Mouse (Mus musculus) urinary bladder, postnatal 25 days (tissue): ENCODE data around the gene Minpp1.

Experiments used
- DNase-seq: peaks from one replicate; pipeline ENCODE4 v3.0.0; 2022; ENCODE audit warnings: low spot score

The Minpp1 gene

DNA sequence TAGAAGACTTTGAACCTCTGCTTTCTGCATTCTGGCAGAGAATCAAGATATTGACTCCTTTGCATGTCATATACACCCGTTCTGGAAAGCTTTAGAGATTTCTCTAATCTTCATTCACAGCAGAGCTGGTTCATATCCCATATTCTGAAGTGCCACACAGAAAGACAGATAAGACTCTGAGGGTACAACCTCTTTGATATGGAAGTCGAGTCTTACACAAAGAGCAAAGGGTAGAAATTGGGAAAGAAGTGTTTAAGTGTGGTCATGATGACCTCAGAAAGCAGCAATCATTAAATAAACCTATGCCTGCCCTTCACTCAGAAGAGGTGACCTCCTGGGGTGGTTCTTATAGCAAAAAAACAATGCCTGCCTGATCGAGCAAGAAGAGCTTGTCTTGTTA, 43.2 kb downstream of the Minpp1 start:
- DNase-seq = no peak

DNA sequence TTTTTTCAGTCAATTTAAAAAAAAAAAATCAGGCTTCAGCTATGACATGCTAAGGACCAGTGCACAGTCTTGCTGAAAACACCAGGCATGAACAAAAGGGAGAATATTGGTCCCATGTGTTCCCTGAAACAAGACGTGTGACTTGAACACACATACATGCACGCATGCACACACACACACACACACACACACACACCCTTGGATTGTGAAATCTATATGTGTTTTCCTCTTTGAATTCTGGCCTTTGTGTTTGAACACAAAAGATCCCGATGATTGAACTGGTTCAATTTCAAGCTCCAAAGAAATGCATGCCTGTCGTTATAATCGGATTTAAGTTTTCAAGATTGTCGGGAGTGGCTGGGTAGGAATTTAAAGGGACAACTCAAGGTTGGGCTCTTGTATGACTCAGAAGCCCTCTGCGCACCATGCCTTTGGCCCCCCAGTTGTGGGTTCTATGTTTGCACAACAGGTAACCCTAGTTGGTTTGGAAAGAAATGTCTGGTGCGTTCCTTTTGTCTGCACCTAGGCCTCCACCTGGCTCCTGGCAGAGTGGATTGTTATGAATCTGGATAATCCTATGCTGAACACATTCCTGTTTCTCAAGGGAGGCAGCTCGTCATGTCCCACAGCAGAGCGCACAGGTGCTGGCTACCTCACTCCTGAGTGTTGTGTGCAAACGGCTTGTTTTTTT, 43.8 kb downstream of the Minpp1 start:
- DNase-seq = no peak

DNA sequence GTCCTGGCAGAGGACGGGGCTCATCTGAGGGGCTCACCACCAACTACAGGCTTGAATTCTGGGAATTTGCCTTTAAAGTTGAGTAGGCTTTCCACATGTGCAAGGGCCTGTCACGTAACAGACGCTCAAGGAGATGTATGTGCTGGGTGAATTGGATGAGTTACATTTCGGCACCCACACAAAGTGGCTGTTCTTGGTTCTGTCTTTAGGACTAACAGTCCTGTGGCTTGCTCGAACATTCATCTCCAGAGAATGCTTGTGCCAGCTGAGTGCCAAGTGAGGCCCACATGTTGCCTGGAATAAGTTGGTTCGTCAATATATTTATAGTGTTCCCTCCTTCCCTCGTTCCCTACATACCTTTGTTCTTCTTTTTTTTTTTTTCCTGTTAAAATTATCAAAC, 44.7 kb downstream of the Minpp1 start:
- DNase-seq = no peak

DNA sequence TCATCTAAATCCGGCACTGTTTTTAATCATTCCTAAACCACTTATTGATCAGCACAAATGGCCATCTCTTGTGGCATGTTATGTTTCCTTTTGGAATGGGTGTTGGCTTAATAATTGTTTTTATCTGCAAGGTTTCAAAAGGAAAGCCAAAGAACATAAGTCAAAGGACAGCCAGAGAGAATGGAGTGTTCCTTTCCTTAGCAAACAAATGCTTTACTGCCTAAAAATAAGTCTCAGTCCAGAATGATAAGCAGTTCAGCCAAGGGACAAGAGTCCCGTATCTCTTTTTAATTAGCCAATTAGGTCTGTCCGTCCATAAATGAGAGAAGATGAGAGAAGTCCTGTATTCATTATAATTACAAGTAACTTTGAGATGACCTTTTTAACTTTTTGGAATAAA, 46.8 kb downstream of the Minpp1 start:
- DNase-seq = no peak

DNA sequence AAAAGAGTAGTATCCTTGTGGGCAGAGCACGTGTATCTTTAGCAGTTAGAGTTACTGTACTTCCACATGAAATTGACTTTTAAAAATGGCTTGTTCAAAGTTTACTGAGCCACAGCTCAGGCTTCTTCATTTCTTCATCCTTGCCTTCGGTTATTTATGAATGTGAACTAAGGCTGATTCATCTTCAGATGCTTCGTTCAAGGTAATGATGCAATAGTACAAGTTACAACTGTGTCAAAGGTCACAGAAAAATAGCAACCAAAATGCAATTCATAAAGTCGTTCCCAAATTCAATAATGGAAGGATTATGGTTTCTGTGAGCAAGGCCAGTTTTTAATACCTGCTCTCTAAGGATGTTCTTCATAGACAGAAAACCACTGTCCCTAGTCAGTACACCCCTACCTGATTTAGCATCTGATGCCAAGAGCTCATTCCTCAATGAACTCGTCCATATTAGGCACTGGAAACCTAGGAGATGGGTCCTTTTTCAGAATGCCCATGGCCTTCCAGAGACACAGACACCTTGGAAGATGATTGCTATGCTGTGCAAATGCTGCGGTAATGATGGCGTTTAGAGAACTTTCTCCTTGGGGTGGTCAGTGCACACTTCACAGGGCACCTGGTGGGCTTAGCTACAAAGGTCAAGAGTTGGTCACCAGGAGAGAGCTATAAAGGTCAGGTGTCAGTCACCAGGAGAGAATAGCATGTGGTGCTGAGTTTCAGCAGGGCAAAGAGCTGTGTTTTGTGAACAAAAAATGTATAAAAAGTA, 47.4 kb downstream of the Minpp1 start:
- no peak for DNase-seq

DNA sequence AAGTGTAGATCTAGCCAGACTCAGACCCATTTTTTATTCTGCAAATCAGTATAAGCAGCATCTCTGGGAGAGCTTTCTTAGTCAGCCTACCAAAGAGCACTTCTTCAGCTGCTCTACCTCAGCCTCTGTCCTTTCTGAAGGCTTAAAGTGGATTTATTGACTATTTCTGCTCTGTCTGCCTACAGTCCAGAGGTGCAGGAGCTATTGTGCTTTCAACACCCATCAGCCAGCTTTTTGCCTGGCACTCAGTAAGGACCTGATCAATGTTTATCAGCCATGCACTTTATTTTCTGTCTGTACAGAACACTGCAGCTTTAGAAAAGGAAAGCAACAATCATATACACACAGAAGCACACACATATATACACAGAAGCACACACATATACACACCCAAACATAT, 49.3 kb downstream of the Minpp1 start:
- no peak for DNase-seq

DNA sequence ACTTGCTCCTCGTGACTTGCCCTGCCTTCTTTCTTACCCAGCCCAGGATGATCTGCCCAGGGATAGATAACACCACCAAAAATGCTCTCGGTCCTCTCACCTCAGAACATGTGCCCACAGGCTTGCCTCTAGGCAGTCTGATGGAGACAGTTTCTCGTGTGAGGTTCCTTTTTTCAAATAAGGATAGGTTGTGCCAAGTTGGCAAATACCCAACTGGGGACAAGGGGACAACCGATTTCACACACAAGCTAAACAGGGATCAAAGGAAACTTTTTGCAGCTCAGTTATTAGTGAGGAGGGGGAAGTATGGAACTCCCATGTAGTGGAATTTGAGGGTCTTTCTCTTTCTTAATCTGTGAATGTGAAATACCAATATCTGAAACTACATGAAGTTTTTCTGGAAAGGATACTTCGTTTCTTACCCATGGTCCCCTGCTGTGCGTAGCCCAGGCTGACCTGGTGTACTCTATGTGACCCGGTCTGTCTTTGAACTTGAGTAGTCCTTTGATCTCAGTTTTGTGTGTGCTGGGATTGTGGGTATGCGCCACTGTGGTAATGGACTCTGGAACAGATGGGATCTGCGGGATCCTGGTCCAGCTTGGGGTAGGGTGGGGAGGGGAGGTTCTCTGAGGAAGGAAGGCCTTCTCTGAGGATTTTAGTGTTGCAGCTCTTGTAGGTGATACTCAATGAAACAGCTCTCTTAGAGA, 57.4 kb downstream of the Minpp1 start:
- no peak for DNase-seq

DNA sequence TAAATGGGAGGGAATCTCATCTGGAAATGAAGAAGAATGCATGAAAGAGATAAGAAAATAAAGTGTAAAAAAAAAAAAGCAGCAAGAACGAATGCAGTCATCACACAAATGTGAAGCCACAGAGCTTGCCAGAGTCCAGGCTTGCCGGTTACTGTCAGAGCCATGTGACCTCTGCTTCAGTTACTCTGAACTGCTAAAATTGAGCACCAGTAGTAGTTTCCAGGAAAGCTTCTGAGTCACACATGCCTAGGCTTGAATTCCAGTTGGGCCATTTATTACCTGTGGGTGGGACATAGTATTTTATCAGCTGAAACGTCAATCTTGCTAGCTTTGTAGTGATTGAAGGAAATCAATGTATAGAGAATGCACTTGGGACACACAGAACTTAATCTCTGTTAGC, 61.8 kb downstream of the Minpp1 start:
- no peak for DNase-seq

DNA sequence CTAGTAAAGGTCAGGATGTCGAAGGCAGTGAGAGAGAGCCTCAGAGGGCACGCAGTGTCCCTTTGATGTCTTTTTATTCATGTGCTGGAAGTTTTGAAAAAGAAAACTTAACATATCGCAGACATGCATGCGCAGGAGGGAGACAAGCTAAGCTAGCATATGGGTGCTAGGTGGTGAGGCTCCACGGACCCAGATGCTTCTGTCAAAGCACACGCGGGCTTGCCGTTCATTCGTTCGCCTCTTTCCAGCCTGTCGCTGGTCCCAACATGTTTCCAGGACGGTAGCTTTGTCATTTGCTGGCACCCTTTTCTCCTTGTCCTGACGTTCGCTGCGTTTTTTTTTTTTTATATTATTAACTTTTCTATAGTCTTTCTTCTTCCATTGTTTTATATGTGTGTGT, 62.6 kb downstream of the Minpp1 start:
- no peak for DNase-seq

DNA sequence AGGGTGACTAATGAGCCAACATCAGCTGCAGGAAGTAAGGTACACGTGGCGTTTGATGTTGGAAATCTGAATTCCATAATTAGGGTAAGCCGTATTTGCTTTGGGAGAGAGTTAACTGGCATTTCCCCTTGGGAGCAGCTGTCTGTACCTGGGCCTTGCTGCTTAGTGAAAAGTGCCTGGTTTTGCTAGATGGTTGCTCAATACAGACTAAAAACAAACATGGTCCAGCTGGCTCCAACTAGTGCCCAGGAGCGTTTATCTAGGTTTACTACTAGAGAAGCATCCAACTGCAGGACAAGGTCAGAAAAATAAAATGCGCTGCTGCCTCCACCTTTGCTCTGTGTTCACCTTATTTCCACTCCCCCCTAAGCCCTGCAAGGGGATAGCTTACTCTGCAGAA, 64.9 kb downstream of the Minpp1 start:
- DNase-seq = no peak

DNA sequence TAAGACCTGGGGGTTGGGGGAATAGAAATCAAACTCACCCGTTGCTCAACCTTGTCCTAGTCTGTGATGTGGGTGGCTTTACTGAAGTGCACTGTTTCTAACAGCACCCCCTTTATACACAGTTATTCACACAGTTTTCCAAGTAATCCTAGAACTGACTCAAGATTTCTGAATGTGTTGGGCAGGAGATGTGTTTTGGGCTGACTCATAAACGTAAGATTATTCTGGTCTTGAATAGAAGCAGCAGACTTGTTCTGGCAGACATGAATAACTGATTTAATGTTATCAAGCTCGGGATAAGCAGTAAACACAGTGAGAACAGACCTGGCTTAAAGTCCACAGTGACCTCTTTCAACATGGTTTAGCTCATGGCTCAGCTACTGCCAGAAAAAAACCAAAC, 65.9 kb downstream of the Minpp1 start:
- DNase-seq = no peak

DNA sequence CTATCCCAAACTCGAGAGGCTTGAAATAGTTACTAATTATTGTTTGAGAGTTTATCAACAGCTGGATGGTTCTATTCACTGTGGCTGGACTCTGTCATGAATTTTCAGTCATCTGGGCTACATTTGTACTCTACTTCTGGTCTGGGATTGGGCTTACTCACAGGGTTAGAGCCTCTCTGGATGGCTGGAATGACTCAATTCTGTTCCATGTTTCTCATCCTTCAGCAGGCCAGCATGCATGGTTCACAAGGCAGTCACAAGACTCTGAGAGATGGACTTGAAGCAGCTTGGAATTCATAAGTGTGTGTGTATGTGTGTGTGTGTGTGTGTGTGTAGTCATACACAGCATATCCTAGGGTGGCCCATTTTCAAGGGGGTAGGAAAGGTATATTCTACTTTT, 66.5 kb downstream of the Minpp1 start:
- no peak for DNase-seq

DNA sequence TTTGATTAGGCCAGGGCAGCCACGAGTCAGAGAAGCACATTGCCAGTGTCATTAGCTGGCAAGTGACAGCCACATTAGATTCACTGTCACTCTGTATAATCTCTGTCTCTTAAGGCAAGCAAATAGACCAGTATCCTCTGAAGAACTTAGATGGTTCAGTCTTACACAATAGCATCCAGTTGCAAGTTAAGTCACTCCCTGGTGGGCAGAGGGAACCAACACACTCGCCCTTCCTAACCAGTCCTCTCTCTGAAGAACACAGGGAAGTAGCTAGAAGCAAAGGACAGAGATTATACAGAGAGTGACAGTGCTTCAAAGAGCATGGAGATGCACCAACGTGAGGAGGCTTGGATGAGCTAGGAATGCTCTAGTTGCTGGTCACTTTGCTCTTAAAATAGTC, 67.7 kb downstream of the Minpp1 start:
- no peak for DNase-seq

DNA sequence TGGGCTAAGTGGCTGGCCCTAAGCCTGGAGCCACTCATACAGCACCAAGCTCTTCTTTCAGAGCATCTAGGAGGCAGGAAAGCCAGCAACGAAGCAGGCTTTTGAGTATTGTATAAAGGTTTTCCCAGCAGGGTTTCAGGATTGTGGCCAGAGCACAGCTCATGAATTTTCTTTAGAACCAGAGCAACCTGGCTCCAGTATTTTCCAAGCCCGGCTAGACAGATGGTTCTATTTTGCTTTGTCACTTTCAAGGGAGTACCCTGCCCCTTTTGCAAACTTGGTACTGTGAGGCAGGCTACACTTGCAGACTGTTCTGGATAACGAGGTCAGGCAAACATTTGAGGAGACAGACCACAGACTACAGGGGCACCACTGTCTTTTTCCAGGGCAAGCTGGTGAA, 69.7 kb downstream of the Minpp1 start:
- DNase-seq = no peak
